Mouse (Mus musculus): ENCODE measurements around the gene Snrpd3. TPM values are rescaled to one million over a fixed set of nuclear protein-coding genes. Genes with fewer than 3 reads are reported as not detected.
"Not testable (repeated sequence)": the region's sequence is repeated elsewhere in the genome, so short reads cannot be mapped to it uniquely, and the experiment has no call there.

Snrpd3 gene
- polyA plus RNA-seq, 1 experiment from 2014 or later: 203 TPM

DNA sequence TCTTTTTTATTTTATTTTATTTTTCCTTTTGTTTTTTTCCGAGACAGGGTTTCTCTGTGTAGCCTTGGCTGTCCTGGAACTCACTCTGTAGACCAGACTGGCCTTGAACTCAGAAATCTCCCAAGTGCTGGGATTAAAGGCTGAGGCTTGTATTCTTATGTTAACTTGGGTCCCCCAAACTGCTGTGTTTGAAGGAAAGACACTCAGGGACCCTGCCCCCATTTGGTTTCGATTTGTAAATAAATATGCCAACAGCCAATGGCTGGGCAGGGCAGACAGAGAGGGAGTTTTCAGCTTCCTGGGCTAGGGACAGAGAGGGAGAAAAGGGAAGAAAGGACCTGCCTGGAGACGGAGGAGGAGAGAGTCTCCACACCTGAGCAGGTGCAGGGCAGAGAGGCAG is 17.6 kb upstream of the Snrpd3 start:
- no peak for TF ChIP-seq CTCF (IDR thresholded peaks at IDR 0.05)
- no peaks in the 10 kb centered on the region for H3K27me3 ChIP-seq
- in situ Hi-C loops (cut with MboI; ENCODE audit: low pct_unique_long_range_greater_than_20kb): no loop called here
- POLR2A ChIA-PET: interaction anchor here (0.8 kb wide), 1 partner anchor 21 kb away, joined by 4 read pairs; no protein-coding TSS in a partner anchor
- ATAC-seq (no peak), DNase-seq (ENCODE audit: low read depth, low spot score) (no peak)
- CTCF ChIA-PET: no interaction called here

DNA sequence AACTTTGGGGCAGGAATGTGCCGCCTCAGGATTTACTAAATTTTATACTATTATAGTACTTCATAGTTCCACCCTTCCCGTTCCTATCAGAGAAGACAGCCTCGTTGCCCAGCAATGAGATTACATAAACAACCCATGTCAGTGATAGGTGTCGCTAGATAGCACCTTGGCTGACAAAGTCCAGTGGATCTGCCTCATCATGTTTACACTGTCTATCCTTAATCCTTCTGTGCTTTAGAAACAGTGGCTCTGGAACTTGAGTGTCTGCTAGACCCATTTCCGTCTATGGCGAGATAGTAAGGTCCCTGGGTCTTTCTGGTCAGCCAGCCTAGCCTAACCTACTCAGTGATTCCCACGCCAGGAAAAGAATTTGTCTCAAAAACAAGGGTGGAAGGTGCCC is 17.0 kb upstream of the Snrpd3 start:
- in situ Hi-C loops (cut with MboI; ENCODE audit: low pct_unique_long_range_greater_than_20kb): no loop called here
- POLR2A ChIA-PET: interaction anchor here (0.6 to 0.8 kb wide), 3 partner anchors 17 to 366 kb away, joined by 3 to 7 read pairs (median 4); partner anchors contain the start of genes Gucd1 and Snrpd3
- no peak for DNase-seq (ENCODE audit: low read depth, low spot score)
- no peak for TF ChIP-seq CTCF (IDR thresholded peaks at IDR 0.05)
- CTCF ChIA-PET: no interaction called here
- no peak for ATAC-seq
- no peaks in the 10 kb centered on the region for H3K27me3 ChIP-seq

DNA sequence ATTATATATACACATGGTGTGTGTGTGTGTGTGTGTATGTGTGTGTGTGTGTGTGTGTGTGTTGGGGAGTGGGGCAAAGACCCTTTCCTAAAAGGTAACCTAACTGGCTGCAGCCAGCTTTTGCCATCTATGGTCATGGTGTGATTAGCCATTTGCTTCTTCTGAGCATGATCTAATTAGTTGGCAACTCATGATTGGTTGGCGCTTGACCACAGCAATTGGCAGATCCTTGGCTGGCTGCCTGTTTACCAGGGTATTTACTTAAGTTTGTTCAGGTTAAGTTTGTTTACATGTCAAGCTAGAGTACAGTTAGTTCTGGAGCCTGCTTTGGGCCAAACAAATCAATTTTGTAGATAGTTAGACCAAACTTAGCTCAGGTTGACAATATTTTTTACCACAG is 15.7 kb upstream of the Snrpd3 start:
- no peaks in the 10 kb centered on the region for H3K27me3 ChIP-seq
- ATAC-seq (no peak), DNase-seq (ENCODE audit: low read depth, low spot score) (no peak)
- no peak for TF ChIP-seq CTCF (IDR thresholded peaks at IDR 0.05)
- ChIA-PET POLR2A (interaction anchor here (0.7 to 0.8 kb wide), 2 partner anchors 23 to 903 kb away, joined by 3 to 7 read pairs; no protein-coding TSS in a partner anchor), CTCF (no interaction called here)
- in situ Hi-C loops (cut with MboI; ENCODE audit: low pct_unique_long_range_greater_than_20kb): no loop called here

DNA sequence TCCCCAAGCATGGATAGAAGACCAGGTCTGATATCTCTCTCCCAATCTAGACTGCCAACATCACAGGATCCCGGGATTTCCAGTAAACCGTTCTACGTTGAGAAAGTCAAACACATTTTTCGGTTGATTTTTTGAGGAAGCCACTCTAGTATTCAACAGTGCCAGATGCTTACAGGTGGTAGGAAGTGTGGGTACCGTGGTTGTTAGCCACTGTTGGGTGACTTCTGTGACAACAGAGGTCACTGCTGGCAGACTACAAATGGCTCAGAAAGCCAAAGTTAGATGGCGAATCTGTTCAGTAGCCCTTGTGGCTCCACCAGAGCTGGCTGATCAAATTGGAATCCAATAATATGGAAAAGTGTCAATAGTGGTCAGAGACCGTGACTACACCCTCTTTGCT is 13.7 kb upstream of the Snrpd3 start:
- ATAC-seq (no peak), DNase-seq (ENCODE audit: low read depth, low spot score) (no peak)
- in situ Hi-C loops (cut with MboI; ENCODE audit: low pct_unique_long_range_greater_than_20kb): no loop called here
- no peak for TF ChIP-seq CTCF (IDR thresholded peaks at IDR 0.05)
- H3K27me3 ChIP-seq: no peaks in the 10 kb centered on the region
- ChIA-PET CTCF (no interaction called here), POLR2A (no interaction called here)

DNA sequence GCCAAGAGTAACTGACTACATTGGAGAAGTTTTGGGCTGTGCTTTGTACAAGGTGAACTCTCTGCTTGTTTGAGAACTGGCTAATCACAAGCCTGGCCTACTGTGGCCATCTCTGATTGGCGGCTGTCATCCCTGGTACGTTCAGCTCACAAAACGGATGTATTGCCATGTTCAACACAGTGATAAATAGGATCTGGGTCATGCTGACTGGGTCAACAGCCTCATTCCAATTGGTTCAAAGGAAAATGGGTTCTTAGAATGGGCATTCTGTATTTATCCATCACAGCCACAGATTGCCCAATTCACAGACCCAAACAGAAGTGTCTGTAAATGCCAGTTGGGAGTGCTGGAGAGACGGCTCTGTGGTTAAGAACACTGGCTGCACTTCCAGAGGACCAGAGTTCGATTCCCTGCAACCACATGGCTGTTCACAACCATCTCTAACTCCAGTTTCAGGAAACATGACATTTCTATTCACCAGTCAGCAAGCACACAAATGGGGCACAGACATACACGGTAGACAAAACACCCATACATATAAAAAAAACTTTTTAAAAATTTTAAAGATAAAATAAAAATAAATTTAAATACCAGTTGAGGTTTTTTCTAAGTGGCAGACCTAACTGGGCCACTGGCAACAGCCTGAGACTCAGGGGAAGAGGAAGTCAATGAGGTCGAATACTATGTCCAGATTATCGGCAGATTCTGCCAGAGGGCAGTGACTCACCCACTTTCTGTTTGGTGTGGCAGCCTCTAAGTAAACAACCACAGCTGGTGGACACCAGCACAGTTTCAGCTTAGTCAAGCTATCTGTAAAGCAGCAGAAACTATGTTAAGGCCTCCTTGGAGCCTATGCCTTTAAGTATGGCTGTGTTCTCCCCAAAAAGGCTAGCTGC is 12.9 kb upstream of the Snrpd3 start:
- TF ChIP-seq CTCF (IDR thresholded peaks at IDR 0.05): no peak
- H3K27me3 ChIP-seq: no peaks in the 10 kb centered on the region
- in situ Hi-C loops (cut with MboI; ENCODE audit: low pct_unique_long_range_greater_than_20kb): no loop called here
- no peak for DNase-seq (ENCODE audit: low read depth, low spot score)
- ChIA-PET POLR2A (no interaction called here), CTCF (no interaction called here)
- ATAC-seq: peak; percentile 60

DNA sequence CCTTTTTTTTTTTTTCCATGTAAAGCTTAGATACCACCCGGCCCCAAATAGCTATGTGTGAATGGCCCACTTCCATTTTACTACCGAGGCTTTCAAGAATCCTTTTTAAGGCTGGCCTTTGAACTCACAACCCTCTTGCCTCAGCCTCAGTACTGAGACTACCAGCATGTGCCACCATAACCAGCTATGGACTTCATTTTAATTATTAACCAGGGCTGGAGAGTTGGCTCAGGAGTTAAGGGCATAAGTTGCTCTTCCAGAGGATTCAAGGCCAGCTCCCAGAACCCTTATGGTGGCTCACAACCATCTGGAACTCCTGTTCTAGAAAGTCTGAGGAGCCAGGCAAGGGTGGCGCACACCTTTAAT is 12.2 kb upstream of the Snrpd3 start:
- H3K27me3 ChIP-seq: no peaks in the 10 kb centered on the region
- POLR2A ChIA-PET: no interaction called here
- ATAC-seq (no peak), DNase-seq (ENCODE audit: low read depth, low spot score) (no peak)
- no peak for TF ChIP-seq CTCF (IDR thresholded peaks at IDR 0.05)
- CTCF ChIA-PET: no interaction called here
- in situ Hi-C loops (cut with MboI; ENCODE audit: low pct_unique_long_range_greater_than_20kb): no loop called here

DNA sequence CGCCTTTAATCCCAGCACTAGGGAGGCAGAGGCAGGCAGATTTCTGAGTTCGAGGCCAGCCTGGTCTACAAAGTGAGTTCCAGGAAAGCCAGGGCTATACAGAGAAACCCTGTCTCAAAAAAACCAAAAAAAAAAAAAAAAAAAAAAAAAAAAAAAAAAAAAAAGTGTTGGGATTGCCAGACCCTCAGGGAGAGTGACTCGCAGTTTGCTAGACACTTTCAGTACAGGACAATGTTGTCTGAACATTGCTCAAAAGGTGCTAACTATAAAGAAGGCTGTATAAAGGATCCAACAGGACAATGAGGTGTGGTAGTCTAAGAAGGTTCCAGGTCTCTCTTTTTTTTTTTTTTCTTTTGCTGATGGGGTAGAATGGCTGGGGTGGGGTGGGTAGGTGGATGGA is 11.4 kb upstream of the Snrpd3 start:
- H3K27me3 ChIP-seq; in situ Hi-C loops (cut with MboI; ENCODE audit: low pct_unique_long_range_greater_than_20kb); DNase-seq (ENCODE audit: low read depth, low spot score); CTCF ChIA-PET; ATAC-seq: not testable (repeated sequence)
- POLR2A ChIA-PET: interaction anchor here (0.8 kb wide), 1 partner anchor 12 kb away, joined by 4 read pairs; the partner anchor contains the start of genes Gucd1 and Snrpd3

DNA sequence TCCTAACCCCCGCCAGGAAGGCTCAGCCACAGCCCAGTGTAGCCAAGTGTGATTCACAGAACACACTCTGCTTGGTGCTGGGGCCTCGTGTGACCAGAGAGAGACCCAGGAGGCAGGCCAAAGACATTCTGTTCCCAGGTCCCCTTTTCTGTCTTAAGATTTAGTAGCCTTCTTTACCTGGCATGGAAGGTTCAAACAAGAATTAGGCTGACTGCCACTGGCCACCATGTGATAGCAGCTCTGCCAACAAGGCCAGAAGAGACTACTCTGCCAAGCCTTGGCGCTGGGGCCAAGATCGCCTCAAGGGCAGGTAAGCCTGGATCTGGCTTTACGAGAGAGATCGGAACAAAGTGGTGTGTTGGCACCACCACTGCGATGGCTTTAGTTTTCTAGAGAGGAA is 6.9 kb upstream of the Snrpd3 start:
- POLR2A ChIA-PET: no interaction called here
- H3K27me3 ChIP-seq: no peaks in the 10 kb centered on the region
- in situ Hi-C loops (cut with MboI; ENCODE audit: low pct_unique_long_range_greater_than_20kb): no loop called here
- ATAC-seq (no peak), DNase-seq (ENCODE audit: low read depth, low spot score) (no peak)
- TF ChIP-seq CTCF (IDR thresholded peaks at IDR 0.05): no peak
- CTCF ChIA-PET: interaction anchor here (0.6 kb wide), 1 partner anchor 36 kb away, joined by 3 read pairs; no protein-coding TSS in a partner anchor

DNA sequence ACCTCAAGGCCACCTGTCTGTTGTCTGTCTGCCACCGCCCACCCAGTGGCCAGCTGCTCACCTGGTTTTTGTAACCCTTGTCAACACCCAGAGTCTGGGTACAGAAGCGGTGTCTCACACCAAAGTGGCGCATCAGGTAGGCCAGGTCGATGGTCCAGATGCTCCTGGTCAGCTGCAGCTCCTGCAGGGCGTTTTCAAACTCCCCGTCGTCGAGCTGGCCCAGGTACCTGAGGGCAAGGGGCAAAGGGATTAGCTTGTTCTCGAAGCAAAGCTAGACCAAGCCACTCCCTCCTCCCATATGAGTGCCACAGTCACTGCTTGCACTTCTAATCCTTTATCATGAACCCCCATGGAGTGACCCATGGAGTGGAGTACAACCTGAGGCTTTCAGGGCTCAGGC is 6.3 kb upstream of the Snrpd3 start:
- ATAC-seq: no peak
- in situ Hi-C loops (cut with MboI; ENCODE audit: low pct_unique_long_range_greater_than_20kb): no loop called here
- no peaks in the 10 kb centered on the region for H3K27me3 ChIP-seq
- POLR2A ChIA-PET: no interaction called here
- TF ChIP-seq CTCF (IDR thresholded peaks at IDR 0.05): no peak
- CTCF ChIA-PET: no interaction called here
- no peak for DNase-seq (ENCODE audit: low read depth, low spot score)

DNA sequence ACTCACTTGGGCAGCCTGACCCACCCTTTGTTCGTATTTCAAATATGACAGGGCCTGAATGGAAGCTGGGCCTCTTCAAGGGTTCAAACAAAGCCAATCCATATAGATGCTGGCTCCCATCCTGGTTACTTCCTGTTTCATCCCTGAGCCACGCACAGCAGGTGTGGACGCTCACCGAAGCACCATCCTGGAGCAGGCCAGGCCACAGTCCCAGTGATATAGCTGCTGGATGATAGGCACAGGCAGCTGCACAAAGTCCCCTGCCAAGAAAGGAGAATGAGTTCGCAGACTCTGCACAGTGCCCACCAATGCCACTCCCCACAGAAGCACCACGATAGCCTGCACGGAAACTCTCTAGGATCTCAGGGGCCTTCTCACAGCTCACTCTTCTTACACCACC is 5.5 kb upstream of the Snrpd3 start:
- ATAC-seq: no peak
- no peak for DNase-seq (ENCODE audit: low read depth, low spot score)
- POLR2A ChIA-PET: no interaction called here

DNA sequence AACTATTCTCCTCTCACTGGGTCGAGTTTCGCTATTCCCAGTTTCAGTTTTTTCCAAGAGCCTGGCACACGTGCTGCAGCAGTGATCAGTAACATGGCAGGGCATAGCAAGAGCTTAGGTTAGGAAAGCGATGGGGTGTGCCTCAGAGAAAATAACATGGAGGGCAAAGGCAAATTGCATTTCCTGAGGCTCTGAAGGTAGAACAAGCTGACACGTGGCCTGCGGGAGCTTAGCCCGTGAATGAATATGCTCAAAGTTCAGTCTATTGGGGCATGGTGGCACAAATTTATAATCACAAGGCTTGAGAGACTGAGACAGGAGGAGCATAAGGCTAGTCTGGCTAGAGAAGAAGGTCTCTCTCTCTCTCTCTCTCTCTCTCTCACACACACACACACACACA is 4.6 kb upstream of the Snrpd3 start:
- ChIA-PET CTCF (no interaction called here), POLR2A (no interaction called here)
- no peaks in the 10 kb centered on the region for H3K27me3 ChIP-seq
- DNase-seq (ENCODE audit: low read depth, low spot score) (no peak), ATAC-seq (no peak)
- in situ Hi-C loops (cut with MboI; ENCODE audit: low pct_unique_long_range_greater_than_20kb): no loop called here
- no peak for TF ChIP-seq CTCF (IDR thresholded peaks at IDR 0.05)

More for the DNA sequence above, 5.5 kb upstream of the Snrpd3 start:
- in situ Hi-C loops (cut with MboI; ENCODE audit: low pct_unique_long_range_greater_than_20kb): no loop called here
- no peak for TF ChIP-seq CTCF (IDR thresholded peaks at IDR 0.05)
- H3K27me3 ChIP-seq: no peaks in the 10 kb centered on the region
- CTCF ChIA-PET: interaction anchor here (0.7 kb wide), 1 partner anchor 21 kb away, joined by 3 read pairs; no protein-coding TSS in a partner anchor
